Mouse (Mus musculus): ENCODE results near the gene Krt18. TPM values are rescaled to one million over a fixed set of nuclear protein-coding genes. Genes with fewer than 3 reads are reported as not detected.
A peak's percentile ranks its signal among the peaks of the same experiment; 100 is the strongest.
"Not testable (repeated sequence)": the region's sequence is repeated elsewhere in the genome, so short reads cannot be mapped to it uniquely, and the experiment has no call there.

Gene Krt18
- 1 to 10 TPM; 2.8 to 3.7 TPM for total RNA-seq (2021)
- long read RNA-seq, experiment 1, partial matches to known transcripts: 0 of 2 reads
- long read RNA-seq, experiment 1, other reads (novel, unspliced or antisense): 0 of 2 reads
- long read RNA-seq, experiment 2, partial matches to known transcripts: 0 of 3 reads
- long read RNA-seq, experiment 2, other reads (novel, unspliced or antisense): 0 of 3 reads

GRCm38 (mm10) chr15:102028040-102028439 is at the start of gene Krt18:
Krt18 (plus strand) TSS chr15:102028180.
- no peak for DNase-seq

- no peak for DNase-seq
Measured at GRCm38 (mm10) chr15:101980849-101981248, 47.1 kb upstream of the Krt18 start.

- DNase-seq: no peak
Measured at GRCm38 (mm10) chr15:101983315-101983948, 44.5 kb upstream of the Krt18 start.

- DNase-seq: peak; percentile 95 to 97
Measured at GRCm38 (mm10) chr15:101983949-101984601, 43.9 kb upstream of the Krt18 start.

- DNase-seq: no peak
Measured at GRCm38 (mm10) chr15:101984746-101985145, 43.2 kb upstream of the Krt18 start.

- DNase-seq: peak; percentile 82 to 95
Measured at GRCm38 (mm10) chr15:101988119-101988518, 39.9 kb upstream of the Krt18 start.

- no peak for DNase-seq
Measured at GRCm38 (mm10) chr15:101988714-101989113, 39.3 kb upstream of the Krt18 start.

GRCm38 (mm10) chr15:101990946-101991345 is 37.0 kb upstream of the Krt18 start:
- DNase-seq: no peak

- no peak for DNase-seq
Measured at GRCm38 (mm10) chr15:101994365-101994764, 33.6 kb upstream of the Krt18 start.

- no peak for DNase-seq
Measured at GRCm38 (mm10) chr15:101995484-101996236, 32.3 kb upstream of the Krt18 start.

GRCm38 (mm10) chr15:101996450-101997078 is 31.4 kb upstream of the Krt18 start:
- not testable (repeated sequence) for DNase-seq

- no peak for DNase-seq
Measured at GRCm38 (mm10) chr15:101999156-101999555, 28.8 kb upstream of the Krt18 start.

- DNase-seq: no peak
Measured at GRCm38 (mm10) chr15:101999676-102000335, 28.2 kb upstream of the Krt18 start.

- peak in 1 of 2 experiments; percentile 28 for DNase-seq
Measured at GRCm38 (mm10) chr15:102002646-102003488, 25.1 kb upstream of the Krt18 start.

GRCm38 (mm10) chr15:102003516-102003915 is 24.5 kb upstream of the Krt18 start:
- no peak for DNase-seq

- no peak for DNase-seq
Measured at GRCm38 (mm10) chr15:102004189-102004588, 23.8 kb upstream of the Krt18 start, which contains the start of gene Krt8. Krt8 (minus strand) TSS chr15:102004482.

GRCm38 (mm10) chr15:102005290-102005689 is 22.7 kb upstream of the Krt18 start:
- DNase-seq: no peak

- DNase-seq: no peak
Measured at GRCm38 (mm10) chr15:102006317-102006716, 21.7 kb upstream of the Krt18 start.

GRCm38 (mm10) chr15:102007097-102008069 is 20.6 kb upstream of the Krt18 start:
- no peak for DNase-seq

Measured in heart, adult 18-20 months (tissue).